In genomic region chr3:103397523-103397922, GRCm38 (mm10) we compare ENCODE assay signal across 25 mouse cellular contexts.
DNase-seq lines count a peak whose midpoint lies in the region; ATAC-seq and TF ChIP-seq lines count a peak whose summit lies in the region.
"Had no signal": no experiment of that assay in that cellular context is flagged by ENCODE, and none has a peak within 500 bp of the region (broad histone marks: within the 10 kb centered on the region; RNA-seq: fewer than 3 reads in every experiment).

No protein-coding gene starts in this region.

- no peak for DNase-seq in spleen, adult 2 months (ENCODE audit: low read depth in 1 of 2, low spot score in 2 of 2)
- DNase-seq in spleen, postnatal 4 days (ENCODE audit: low spot score in 2 of 2), result no peak
- peak; percentile 59 for DNase-seq in thymus, adult 2 months
- DNase-seq in thymus, postnatal 4 days, result peak; percentile 63
- no peak for DNase-seq in liver
- DNase-seq in left cerebral cortex, postnatal 4 days, result no peak
- DNase-seq: adrenal gland, postnatal 14 days; cerebellum, adult 9-10 months; forebrain, postnatal 0 days; gastrocnemius, postnatal 25 days; heart, postnatal 4 days; kidney, postnatal 36 days; layer of hippocampus, postnatal 36 days; lung, adult 18-20 months; lung, postnatal 10 days; right cerebral cortex, postnatal 4 days had no signal

- H3K4me3 ChIP-seq in spleen, adult 2 months (ENCODE audit: extremely low read depth, insufficient read depth, insufficient read length), result no peak overlapping the region
- no peak overlapping the region for H3K4me3 ChIP-seq in thymus, adult 2 months (ENCODE audit: control insufficient read depth, insufficient read depth, low read length)
- H3K4me3 ChIP-seq: forebrain, embryonic 10.5 days; limb, embryonic 12.5 days; liver, embryonic 12.5 days; midbrain, embryonic 13.5 days; neural tube, embryonic 12.5 days had no signal

- peak; percentile 79 for ATAC-seq in inflammation-experienced regulatory T-cells, adult 6 months
- ATAC-seq in megakaryocyte-erythroid progenitor cell, adult 5-6 weeks (replicated peaks; ENCODE audit: low FRiP score, low TSS enrichment, poor library complexity, severe bottlenecking), result no peak
- ATAC-seq: forebrain, postnatal 0 days; intestine, embryonic 16.5 days; liver, embryonic 12.5 days; midbrain, embryonic 13.5 days had no signal

- no peaks in the 10 kb centered on the region for H3K36me3 ChIP-seq in spleen, adult 2 months (ENCODE audit: control insufficient read depth, insufficient read depth, low read length)
- no peaks in the 10 kb centered on the region for H3K36me3 ChIP-seq in thymus, adult 2 months (ENCODE audit: control insufficient read depth, insufficient read depth, low read length)
- H3K36me3 ChIP-seq: forebrain, embryonic 10.5 days; limb, embryonic 12.5 days; liver, embryonic 12.5 days; midbrain, embryonic 13.5 days; neural tube, embryonic 12.5 days had no signal

- intact Hi-C loops in left cerebral cortex, postnatal 4 days (cut with DNase I), result no loop called here

- H3K27me3 ChIP-seq in spleen, adult 2 months (ENCODE audit: control insufficient read depth, insufficient read depth, low read length), result no peaks in the 10 kb centered on the region
- H3K27me3 ChIP-seq in thymus, adult 2 months (ENCODE audit: control insufficient read depth, insufficient read depth, low read length), result no peaks in the 10 kb centered on the region
- H3K27me3 ChIP-seq: limb, embryonic 12.5 days; neural tube, embryonic 12.5 days had no signal

- TF ChIP-seq POLR2A in spleen, adult 2 months (IDR thresholded peaks at IDR 0.05; ENCODE audit: low read depth, low read length), result no peak
- no peak for TF ChIP-seq POLR2A in thymus, adult 2 months (IDR thresholded peaks at IDR 0.05; ENCODE audit: control insufficient read depth, extremely low read depth, insufficient read depth, low read length, poor library complexity)

- no peak for TF ChIP-seq CTCF in spleen, adult 2 months (IDR thresholded peaks at IDR 0.05; ENCODE audit: extremely low read depth, insufficient read depth, insufficient read length, insufficient replicate concordance)
- TF ChIP-seq CTCF in thymus, adult 2 months (IDR thresholded peaks at IDR 0.05; ENCODE audit: borderline replicate concordance, control insufficient read depth, extremely low read depth, insufficient read depth, low read length, poor library complexity), result no peak

- WGBS in spleen, adult 2 months, result 22% methylated on average over 3 of the region's 3 CpGs
- WGBS in thymus, adult 2 months, result 8% methylated on average over 3 of the region's 3 CpGs

- H3K4me1 ChIP-seq in spleen, adult 2 months (ENCODE audit: control insufficient read depth, insufficient read depth, insufficient read length), result peaks cover 9% of the 10 kb centered on the region; the same call in 1 of the 2 replicates
- peaks cover 35% of the 10 kb centered on the region for H3K4me1 ChIP-seq in thymus, adult 2 months (replicated peaks; ENCODE audit: control insufficient read depth, insufficient read depth, low read length)
- H3K4me1 ChIP-seq: liver, embryonic 12.5 days had no signal

- peak overlapping the region; percentile 86 for H3K27ac ChIP-seq in spleen, adult 2 months (ENCODE audit: insufficient read depth, low read length)
- peak overlapping the region; percentile 87 for H3K27ac ChIP-seq in thymus, adult 2 months (ENCODE audit: control insufficient read depth, insufficient read depth, low read length)
- H3K27ac ChIP-seq: forebrain, embryonic 10.5 days; hindbrain, embryonic 14.5 days; limb, embryonic 12.5 days; liver, embryonic 12.5 days; midbrain, embryonic 13.5 days; neural tube, embryonic 12.5 days had no signal

Comparison
In these comparisons a context has a peak if more than half of its experiments do, and no peak if none do; other contexts are left out.
1. DNase-seq: peak in thymus, adult 2 months (single experiment) and thymus, postnatal 4 days (single experiment); none in spleen, adult 2 months (0 of 2), spleen, postnatal 4 days (0 of 2), liver (single experiment) and left cerebral cortex, postnatal 4 days (single experiment).